Mouse (Mus musculus) Patski (cell line): ENCODE results near the gene Tab2. TPM values are rescaled to one million over a fixed set of nuclear protein-coding genes. Genes with fewer than 3 reads are reported as not detected.
"Not testable (repeated sequence)": the region's sequence is repeated elsewhere in the genome, so short reads cannot be mapped to it uniquely, and the experiment has no call there.

Experiments used
- ATAC-seq: fragments of 100-300 bp; one replicate; pipeline ENCODE4 v1.8.0; 2021
- CTCF ChIA-PET: fragments of 350-600 bp; sonication (Branson Sonifier 250); formaldehyde crosslinking; loops from one replicate; lab custom pipeline; 2022; ENCODE audit warnings: inconsistent platforms; lab: Charles Lee
- POLR2A ChIA-PET: fragments of 350-600 bp; sonication (Branson Sonifier 250); formaldehyde crosslinking; loops from one replicate; lab custom pipeline; 2022; ENCODE audit warnings: antibody characterized with exemption, inconsistent platforms; lab: Charles Lee
- DNase-seq: peaks from one replicate; pipeline ENCODE4 v3.0.0-alpha.2; 2011; ENCODE audit warnings: low read depth, low spot score
- H3K27me3 ChIP-seq: fragments of 371-371 bp; one replicate; pipeline ENCODE4 v1.5.1; 2021
- CTCF ChIP-seq: fragments of 100-300 bp; IDR thresholded peaks from one replicate; pipeline ENCODE4 v1.5.1; 2021
- in situ Hi-C: fragments of 300-500 bp; cut with MboI; formaldehyde crosslinking; loops from 3 replicates; pipeline ENCODE4 v1.11.1; 2018; ENCODE audit warnings: low pct_unique_long_range_greater_than_20kb, mixed read lengths
- polyA plus RNA-seq: library from polyadenylated mRNA; unstranded; gene quantifications from one replicate; pipeline ENCODE4 v1.2.3, GENCODE M21; 2021

The Tab2 gene
- polyA plus RNA-seq, 1 experiment from 2014 or later: 63.9 TPM

- ATAC-seq: no peak
- CTCF ChIA-PET: no interaction called here
Observed at GRCm38 (mm10) chr10:7888256-7888868, 67.7 kb downstream of the Tab2 start.

GRCm38 (mm10) chr10:7883524-7883923 is 72.5 kb downstream of the Tab2 start:
- peak; percentile 90 for TF ChIP-seq CTCF
- no peak for ATAC-seq
- POLR2A ChIA-PET: no interaction called here
- in situ Hi-C loops: loop anchor here (5.0 to 10.0 kb wide), 3 partner anchors 314 to 831 kb away; no protein-coding TSS in a partner anchor
- peaks cover 11% of the 10 kb centered on the region for H3K27me3 ChIP-seq
- peak; percentile 17 for DNase-seq
- CTCF ChIA-PET: interaction anchor here (1.2 to 2.9 kb wide), 6 partner anchors 9 to 356 kb away, joined by 3 to 20 read pairs (median 4); no protein-coding TSS in a partner anchor

More at GRCm38 (mm10) chr10:7888256-7888868, 67.7 kb downstream of the Tab2 start:
- in situ Hi-C loops: loop anchor here (10.0 kb wide), 1 partner anchor 826 kb away; no protein-coding TSS in a partner anchor
- no peak for TF ChIP-seq CTCF
- H3K27me3 ChIP-seq: peaks cover 7% of the 10 kb centered on the region
- DNase-seq: no peak
- POLR2A ChIA-PET: no interaction called here

GRCm38 (mm10) chr10:7881971-7882370 is 74.1 kb downstream of the Tab2 start:
- CTCF ChIA-PET: interaction anchor here (1.3 to 2.9 kb wide), 2 partner anchors 7 to 315 kb away, joined by 3 to 20 read pairs; no protein-coding TSS in a partner anchor
- DNase-seq: no peak

GRCm38 (mm10) chr10:7880283-7880682 is 75.7 kb downstream of the Tab2 start:
- H3K27me3 ChIP-seq, POLR2A ChIA-PET, DNase-seq, CTCF ChIA-PET, ATAC-seq: not testable (repeated sequence)
- in situ Hi-C loops: loop anchor here (5.0 to 10.0 kb wide), 3 partner anchors 317 to 835 kb away; no protein-coding TSS in a partner anchor

More at GRCm38 (mm10) chr10:7881971-7882370, 74.1 kb downstream of the Tab2 start:
- ATAC-seq: no peak
- POLR2A ChIA-PET: no interaction called here
- peaks cover 9% of the 10 kb centered on the region for H3K27me3 ChIP-seq
- TF ChIP-seq CTCF: no peak
- in situ Hi-C loops: loop anchor here (5.0 to 10.0 kb wide), 3 partner anchors 315 to 833 kb away; no protein-coding TSS in a partner anchor

- ATAC-seq (no peak), DNase-seq (no peak)
- ChIA-PET POLR2A (no interaction called here), CTCF (interaction anchor here (0.9 kb wide), 1 partner anchor 9 kb away, joined by 3 read pairs; no protein-coding TSS in a partner anchor)
- TF ChIP-seq CTCF: no peak
- peaks cover 1% of the 10 kb centered on the region for H3K27me3 ChIP-seq
- in situ Hi-C loops: no loop called here
Observed at GRCm38 (mm10) chr10:7874194-7874593, 81.8 kb downstream of the Tab2 start.

GRCm38 (mm10) chr10:7871381-7872020 is 84.5 kb downstream of the Tab2 start:
- in situ Hi-C loops: no loop called here
- no peak for TF ChIP-seq CTCF
- no peak for ATAC-seq
- H3K27me3 ChIP-seq: peaks cover 7% of the 10 kb centered on the region
- ChIA-PET POLR2A (no interaction called here), CTCF (interaction anchor here (1.5 kb wide), 1 partner anchor 325 kb away, joined by 3 read pairs; no protein-coding TSS in a partner anchor)
- DNase-seq: no peak

- no peak for TF ChIP-seq CTCF
- in situ Hi-C loops: no loop called here
- ChIA-PET CTCF (interaction anchor here (1.2 kb wide), 1 partner anchor 14 kb away, joined by 3 read pairs; no protein-coding TSS in a partner anchor), POLR2A (no interaction called here)
- no peak for DNase-seq
- ATAC-seq: peak; percentile 21
- H3K27me3 ChIP-seq: peaks cover 7% of the 10 kb centered on the region
Observed at GRCm38 (mm10) chr10:7870571-7871315, 85.3 kb downstream of the Tab2 start.

GRCm38 (mm10) chr10:7869746-7870145 is 86.3 kb downstream of the Tab2 start:
- ChIA-PET CTCF (no interaction called here), POLR2A (no interaction called here)
- no peak for DNase-seq
- H3K27me3 ChIP-seq: peaks cover 7% of the 10 kb centered on the region
- TF ChIP-seq CTCF: no peak
- in situ Hi-C loops: no loop called here
- no peak for ATAC-seq

- ChIA-PET POLR2A (no interaction called here), CTCF (interaction anchor here (1.0 kb wide), 1 partner anchor 312 kb away, joined by 3 read pairs; no protein-coding TSS in a partner anchor)
- TF ChIP-seq CTCF: no peak
- in situ Hi-C loops: no loop called here
- ATAC-seq (no peak), DNase-seq (no peak)
- peaks cover 7% of the 10 kb centered on the region for H3K27me3 ChIP-seq
Observed at GRCm38 (mm10) chr10:7867666-7868030, 88.4 kb downstream of the Tab2 start.
